Mouse (Mus musculus) embryonic facial prominence, embryonic 14.5 days (tissue): ENCODE data around the gene Tha1. TPM values are rescaled to one million over a fixed set of nuclear protein-coding genes. Genes with fewer than 3 reads are reported as not detected.

Experiments
- ATAC-seq: fragments of 200-750 bp; cut with Nextera tagmentation; 2 replicates; pipeline ENCODE4 v1.8.0; 2017; ENCODE audit warnings: low read depth, moderate number of reproducible peaks, moderate TSS enrichment
- DNase-seq: peaks from one replicate; pipeline ENCODE4 v3.0.0-alpha.2; 2015; ENCODE audit warnings: low spot score
- H3K27ac ChIP-seq: fragments of 300-500 bp; sonication (generic); replicated peaks from 2 replicates; pipeline ENCODE4 v1.5.1; 2014; ENCODE audit warnings: low read depth, mild to moderate bottlenecking, low read length, moderate library complexity
- H3K27me3 ChIP-seq: fragments of 300-500 bp; sonication (generic); replicated peaks from 2 replicates; pipeline ENCODE4 v1.6.1; 2014; ENCODE audit warnings: low read length; ENCODE audit not compliant: control insufficient read depth, insufficient read depth
- H3K36me3 ChIP-seq: fragments of 300-500 bp; sonication (generic); 2 replicates; pipeline ENCODE4 v1.6.1; 2014; ENCODE audit warnings: low read length, mixed read lengths; ENCODE audit not compliant: control insufficient read depth, insufficient read depth
- H3K4me1 ChIP-seq: fragments of 300-500 bp; sonication (generic); 2 replicates; pipeline ENCODE4 v1.6.1; 2014; ENCODE audit warnings: antibody characterized with exemption, low read length; ENCODE audit not compliant: control insufficient read depth, insufficient read depth
- H3K4me2 ChIP-seq: fragments of 300-500 bp; sonication (generic); 2 replicates; pipeline ENCODE4 v1.6.1; 2014; ENCODE audit warnings: low read depth, mild to moderate bottlenecking, low read length, moderate library complexity, mixed read lengths
- H3K4me3 ChIP-seq: fragments of 300-500 bp; sonication (generic); 2 replicates; pipeline ENCODE4 v1.5.1; 2014; ENCODE audit warnings: low read depth, mild to moderate bottlenecking, low read length
- H3K9ac ChIP-seq: fragments of 300-500 bp; sonication (generic); 2 replicates; pipeline ENCODE4 v1.6.1; 2014; ENCODE audit warnings: low read depth, mild to moderate bottlenecking, low read length, moderate library complexity, mixed read lengths
- H3K9me3 ChIP-seq: fragments of 300-500 bp; sonication (generic); 2 replicates; pipeline ENCODE4 v1.6.1; 2016; ENCODE audit warnings: low read length; ENCODE audit not compliant: control insufficient read depth
- WGBS: fragments of 180-500 bp; shearing (Covaris S2); extraction: QIAGEN DNeasy Blood & Tissue Kit; methylation state at CpG from one replicate; pipeline ENCODE4 v1.1.7; 2014; 5-methylcytosine and 5-hydroxymethylcytosine counted together
- polyA plus RNA-seq: library from polyadenylated mRNA; unstranded; fragments of >200 nt; fragmentation: Nextera tagmentation; extraction: Ambion mirVana; gene quantifications from 2 replicates; pipeline ENCODE4 v1.2.1, GENCODE M21; 2014

The Tha1 gene
- polyA plus RNA-seq, 1 experiment from 2014 or later = 4.2 TPM

DNA sequence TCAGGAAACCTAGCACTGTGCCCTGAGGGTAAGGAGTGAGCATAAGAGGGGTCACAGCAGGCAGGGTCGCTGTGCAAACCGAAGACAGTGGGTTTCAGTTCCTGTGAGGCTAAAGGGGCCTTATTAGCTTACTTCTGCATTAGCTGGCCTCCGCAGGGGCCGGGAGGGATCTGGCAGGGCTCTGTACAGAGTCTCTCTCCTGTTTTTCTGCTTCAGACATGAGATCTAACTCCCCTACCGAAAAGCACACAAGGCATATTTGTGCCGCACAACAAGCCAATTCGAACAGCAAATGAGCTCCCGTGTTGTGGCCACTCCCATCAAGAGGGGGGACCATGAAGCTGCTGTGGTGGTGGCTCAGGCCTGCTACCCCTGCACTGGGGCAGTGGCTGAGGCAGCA is 5.6 kb upstream of the Tha1 start:
- WGBS = 13% methylated on average over 8 of the region's 8 CpGs
- Histone ChIP-seq H3K36me3 (no peaks in the 10 kb centered on the region), H3K4me1 (peaks cover 18% of the 10 kb centered on the region), H3K9ac (peak overlapping the region; percentile 50), H3K9me3 (no peaks in the 10 kb centered on the region), H3K27me3 (no peaks in the 10 kb centered on the region), H3K4me2 (peak overlapping the region; percentile 32; the same call in 1 of the 2 replicates), H3K4me3 (no peak overlapping the region), H3K27ac (peak overlapping the region; percentile 49)
- ATAC-seq (no peak; the same call in 1 of the 2 replicates), DNase-seq (no peak)

DNA sequence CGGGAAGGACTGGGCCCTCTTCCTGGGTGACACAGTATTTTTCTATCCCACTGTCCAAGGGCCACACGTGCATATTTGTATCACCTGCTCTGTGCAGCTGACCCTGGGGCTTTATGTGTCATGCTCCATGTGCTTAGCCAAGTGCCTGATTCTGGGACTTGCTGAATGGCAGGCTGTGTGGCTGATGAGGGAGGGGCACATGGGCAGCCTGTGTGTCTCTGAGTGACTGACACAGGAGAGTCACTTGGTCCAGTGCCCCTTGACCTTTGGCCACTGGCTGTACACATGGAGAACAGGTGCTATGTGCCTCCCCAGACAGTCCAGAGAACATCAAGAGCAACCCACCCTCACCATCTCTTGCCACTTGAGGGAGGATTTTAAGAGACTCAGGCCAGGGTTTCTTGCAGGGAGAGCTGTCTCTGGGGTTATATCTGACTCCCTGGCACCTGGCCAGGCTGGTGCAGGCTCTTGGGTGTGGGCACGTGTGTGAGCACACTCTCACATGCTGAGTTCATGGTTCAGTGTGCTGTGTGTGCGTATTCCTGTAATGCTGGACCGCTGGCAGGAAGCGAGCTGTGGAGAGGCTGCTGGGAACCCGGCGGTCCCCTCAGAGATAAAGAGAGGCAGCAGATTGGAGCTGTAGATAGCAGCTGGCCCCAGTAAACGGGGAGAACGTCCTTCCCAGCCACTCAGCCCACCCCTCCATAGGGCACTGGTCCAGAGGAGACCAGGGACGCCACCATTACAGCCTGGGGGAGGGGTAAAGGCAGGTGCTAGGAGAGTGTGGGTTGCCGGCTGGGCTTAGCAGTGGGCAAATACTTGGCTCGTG is 4.8 kb upstream of the Tha1 start:
- DNase-seq = peak; percentile 72
- H3K4me2 ChIP-seq = peak overlapping the region; percentile 32; the same call in 1 of the 2 replicates

DNA sequence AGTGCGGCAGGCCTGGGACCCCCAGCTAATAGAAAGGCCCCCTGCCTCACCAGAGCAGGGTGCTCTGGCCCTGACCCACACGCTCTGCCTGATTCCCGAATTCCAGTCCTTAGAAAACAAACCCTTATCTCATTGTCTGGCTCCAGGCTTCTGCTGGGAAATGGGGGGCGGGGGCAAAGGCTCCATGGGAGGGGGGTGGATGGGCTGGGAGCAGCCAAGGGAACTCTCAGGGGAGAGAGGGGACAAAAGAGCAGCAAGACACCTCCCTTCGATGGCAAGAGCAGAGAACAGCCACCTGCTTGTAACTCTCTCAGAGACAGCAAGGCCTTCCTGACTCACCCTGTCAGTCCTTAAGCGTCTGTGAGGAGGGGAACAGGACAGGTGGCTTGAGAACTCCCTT is 2.4 kb upstream of the Tha1 start:
- no peak overlapping the region for H3K27ac ChIP-seq
- no peaks in the 10 kb centered on the region for H3K9me3 ChIP-seq
- no peak overlapping the region for H3K9ac ChIP-seq
- H3K4me1 ChIP-seq = peaks cover 15% of the 10 kb centered on the region
- 29% methylated on average over 5 of the region's 6 CpGs for WGBS
- no peak for ATAC-seq
- no peak for DNase-seq
- no peaks in the 10 kb centered on the region for H3K27me3 ChIP-seq
- H3K4me3 ChIP-seq = no peak overlapping the region
- H3K36me3 ChIP-seq = no peaks in the 10 kb centered on the region
- H3K4me2 ChIP-seq = no peak overlapping the region

More for the DNA sequence above, 4.8 kb upstream of the Tha1 start:
- 17% methylated on average over 11 of the region's 13 CpGs for WGBS
- Histone ChIP-seq H3K9ac (peak overlapping the region; percentile 50), H3K4me3 (no peak overlapping the region), H3K27me3 (no peaks in the 10 kb centered on the region), H3K9me3 (no peaks in the 10 kb centered on the region), H3K27ac (peak overlapping the region; percentile 49), H3K4me1 (peaks cover 13% of the 10 kb centered on the region), H3K36me3 (no peaks in the 10 kb centered on the region)
- peak; percentile 44; the same call in 1 of the 2 replicates for ATAC-seq

DNA sequence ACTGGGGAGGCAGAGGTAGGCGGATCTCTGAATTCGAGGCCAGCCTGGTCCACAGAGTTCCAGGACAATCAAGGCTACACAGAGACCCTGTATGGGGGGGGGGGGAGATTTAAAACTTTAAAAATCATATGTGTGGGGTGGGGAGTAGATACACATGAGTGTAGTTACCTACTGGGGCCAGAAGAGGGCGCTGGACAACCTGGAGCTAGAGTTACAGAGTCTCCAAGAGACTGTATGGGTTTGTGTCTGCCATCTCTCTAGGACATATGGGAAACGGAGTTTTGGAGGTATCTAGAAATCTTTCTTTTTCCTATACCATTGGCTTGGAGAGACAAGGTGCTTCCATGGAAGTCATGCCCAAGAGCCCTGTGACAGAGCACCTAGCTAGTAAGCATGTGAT is 1.1 kb upstream of the Tha1 start:
- Histone ChIP-seq H3K27me3 (no peaks in the 10 kb centered on the region), H3K36me3 (no peaks in the 10 kb centered on the region), H3K9me3 (no peaks in the 10 kb centered on the region), H3K4me2 (no peak overlapping the region), H3K27ac (no peak overlapping the region), H3K4me3 (no peak overlapping the region), H3K9ac (no peak overlapping the region), H3K4me1 (peaks cover 15% of the 10 kb centered on the region)
- ATAC-seq = no peak
- WGBS = 52% methylated on average over 4 of the region's 4 CpGs
- DNase-seq = no peak

DNA sequence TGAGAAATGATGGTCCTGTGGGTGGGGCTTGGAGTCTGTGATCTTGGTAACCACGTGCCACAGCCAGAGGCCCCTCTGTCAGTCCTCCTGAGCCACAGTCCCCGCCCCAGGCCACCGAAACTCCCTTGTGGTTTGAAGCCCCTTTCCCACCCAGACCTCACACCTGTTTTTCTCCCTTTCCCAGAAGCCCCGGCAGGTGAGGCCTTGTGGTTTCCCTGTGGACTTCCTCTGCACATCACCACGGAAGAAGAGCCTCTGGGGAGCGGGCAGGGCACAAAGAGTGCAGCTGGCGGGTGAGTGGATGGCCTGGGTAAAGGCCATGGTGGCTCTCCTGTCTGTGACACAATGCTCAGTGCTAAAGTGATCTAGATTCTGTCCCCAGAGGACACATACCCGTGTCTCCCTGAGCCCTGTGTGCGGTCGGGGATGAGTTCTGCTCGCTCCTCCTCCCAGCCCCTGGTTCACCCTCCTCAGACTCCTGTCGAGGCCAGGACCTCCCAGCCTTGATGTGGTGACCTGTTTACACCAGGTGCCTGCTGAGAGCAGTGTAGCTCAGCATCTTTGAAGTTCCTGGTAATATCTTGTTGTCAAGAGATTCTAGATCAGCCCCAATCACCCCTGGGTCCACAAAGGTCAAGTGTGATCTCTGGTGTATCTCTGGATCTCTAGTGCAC is 1.2 kb downstream of the Tha1 start:
- no peak overlapping the region for H3K27ac ChIP-seq
- peak overlapping the region; percentile 99 for H3K4me2 ChIP-seq
- ATAC-seq (no peak), DNase-seq (no peak)
- 64% methylated on average over 11 of the region's 12 CpGs for WGBS
- H3K9ac ChIP-seq = no peak overlapping the region
- 0 out of 2 replicates have a peak, but pooled peaks cover 3% of the 10 kb centered on the region for H3K4me1 ChIP-seq
- peak overlapping the region; percentile 76; the same call in 1 of the 2 replicates for H3K4me3 ChIP-seq
- H3K9me3 ChIP-seq = no peaks in the 10 kb centered on the region
- no peaks in the 10 kb centered on the region for H3K27me3 ChIP-seq
- H3K36me3 ChIP-seq = no peaks in the 10 kb centered on the region

DNA sequence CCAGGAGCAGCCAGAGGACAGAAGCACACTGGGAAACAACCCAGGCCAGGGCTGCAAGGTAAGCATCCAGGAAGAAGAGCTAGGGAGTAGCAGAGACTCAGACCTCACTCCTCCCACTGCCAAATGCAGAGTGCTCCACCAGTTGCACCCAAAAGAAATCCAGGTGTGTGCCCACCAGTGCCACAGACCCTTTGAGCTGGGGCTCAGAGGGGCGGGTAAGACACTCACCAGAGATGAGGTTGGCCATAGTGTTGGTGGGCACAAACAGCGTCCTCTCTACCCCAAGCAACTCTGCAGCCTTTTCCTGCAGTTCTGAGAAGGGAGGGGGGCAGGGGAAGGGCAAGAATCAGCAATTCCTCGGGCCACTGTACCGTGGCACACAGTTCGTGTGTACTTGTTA is 1.9 kb downstream of the Tha1 start:
- WGBS = 74% methylated on average over 5 of the region's 5 CpGs
- Histone ChIP-seq H3K4me3 (no peak overlapping the region), H3K36me3 (no peaks in the 10 kb centered on the region), H3K27me3 (no peaks in the 10 kb centered on the region), H3K4me1 (0 out of 2 replicates have a peak, but pooled peaks cover 3% of the 10 kb centered on the region), H3K9me3 (no peaks in the 10 kb centered on the region), H3K27ac (no peak overlapping the region), H3K9ac (no peak overlapping the region), H3K4me2 (no peak overlapping the region)
- DNase-seq = no peak
- ATAC-seq = no peak

DNA sequence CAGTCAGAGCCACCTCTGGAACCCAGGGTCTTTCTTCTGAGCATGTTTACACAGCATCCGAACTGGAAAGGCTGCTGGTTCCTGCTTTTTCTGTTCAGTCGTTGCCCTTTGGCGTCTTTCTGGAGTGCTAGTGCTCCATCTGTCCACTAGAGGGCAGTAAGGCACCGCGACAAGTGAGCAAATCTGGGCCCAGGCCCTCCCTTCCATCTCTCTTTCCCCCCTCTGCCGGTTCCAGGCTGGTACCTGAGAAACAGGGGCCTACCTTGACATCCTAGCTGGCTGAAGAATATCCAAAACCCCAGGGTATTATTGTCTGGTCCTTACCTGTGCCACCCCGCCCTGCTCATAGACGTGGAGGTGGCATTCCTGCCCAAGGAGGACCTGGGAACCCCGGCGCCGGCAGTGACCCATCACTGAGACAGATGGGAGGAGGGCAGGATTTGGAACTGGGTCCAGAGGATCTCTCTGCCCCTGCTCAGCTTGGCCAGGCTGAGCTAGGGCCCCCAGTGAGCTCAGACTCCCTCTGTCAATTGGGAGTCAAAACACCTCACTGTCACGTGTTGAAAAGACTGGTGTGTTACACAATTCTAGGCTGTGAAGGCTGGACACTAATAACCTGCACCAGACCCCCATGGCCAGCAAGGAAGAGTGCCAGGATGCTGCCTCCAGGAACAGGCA is 2.5 kb downstream of the Tha1 start:
- 34% methylated on average over 12 of the region's 12 CpGs for WGBS
- DNase-seq (peak; percentile 83), ATAC-seq (0 out of 2 replicates have a peak, but pooled peaks have one; percentile 7)
- H3K27ac ChIP-seq = no peak overlapping the region
- H3K4me1 ChIP-seq = peaks cover 3% of the 10 kb centered on the region; the same call in 1 of the 2 replicates
- H3K9me3 ChIP-seq = no peaks in the 10 kb centered on the region
- H3K27me3 ChIP-seq = no peaks in the 10 kb centered on the region
- H3K36me3 ChIP-seq = no peaks in the 10 kb centered on the region
- peak overlapping the region; percentile 30; the same call in 1 of the 2 replicates for H3K9ac ChIP-seq
- no peak overlapping the region for H3K4me2 ChIP-seq
- H3K4me3 ChIP-seq = no peak overlapping the region

DNA sequence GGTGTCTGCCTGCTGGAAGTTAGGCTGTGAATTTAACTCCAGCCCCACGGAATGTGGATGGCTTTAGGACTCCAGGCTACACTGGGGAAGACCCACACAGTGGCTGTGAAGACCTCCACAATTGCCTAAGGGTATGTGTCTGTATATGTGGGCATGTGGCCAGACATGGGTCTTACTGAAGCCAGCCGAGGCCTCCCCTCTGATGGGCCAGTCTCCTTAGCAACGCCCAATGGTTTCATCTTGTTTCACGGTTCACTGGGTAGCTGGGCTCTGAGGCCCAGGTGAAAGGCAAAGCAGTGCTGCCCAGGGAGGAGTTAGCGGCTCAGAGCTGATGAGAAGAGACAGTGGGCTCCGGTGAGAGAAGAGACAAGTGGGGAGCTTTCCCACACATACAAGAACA is 7.3 kb downstream of the Tha1 start:
- H3K9me3 ChIP-seq = no peaks in the 10 kb centered on the region
- H3K4me2 ChIP-seq = no peak overlapping the region
- H3K27ac ChIP-seq = no peak overlapping the region
- no peaks in the 10 kb centered on the region for H3K36me3 ChIP-seq
- WGBS = 21% methylated on average over 6 of the region's 6 CpGs
- no peak overlapping the region for H3K4me3 ChIP-seq
- H3K27me3 ChIP-seq = peaks cover 21% of the 10 kb centered on the region
- DNase-seq (peak; percentile 70), ATAC-seq (peak; percentile 8; the same call in 1 of the 2 replicates)
- H3K9ac ChIP-seq = peak overlapping the region; percentile 16; the same call in 1 of the 2 replicates
- H3K4me1 ChIP-seq = no peaks in the 10 kb centered on the region; the same call in 1 of the 2 replicates
